Mouse (Mus musculus): Measurements from ENCODE around the gene Marcksl1. TPM values are rescaled to one million over a fixed set of nuclear protein-coding genes. Genes with fewer than 3 reads are reported as not detected.

Gene Marcksl1
- polyA plus RNA-seq (2015; fragmentation: Nextera tagmentation; extraction: Ambion mirVana): 153 and 174 TPM in 2 replicates

DNA sequence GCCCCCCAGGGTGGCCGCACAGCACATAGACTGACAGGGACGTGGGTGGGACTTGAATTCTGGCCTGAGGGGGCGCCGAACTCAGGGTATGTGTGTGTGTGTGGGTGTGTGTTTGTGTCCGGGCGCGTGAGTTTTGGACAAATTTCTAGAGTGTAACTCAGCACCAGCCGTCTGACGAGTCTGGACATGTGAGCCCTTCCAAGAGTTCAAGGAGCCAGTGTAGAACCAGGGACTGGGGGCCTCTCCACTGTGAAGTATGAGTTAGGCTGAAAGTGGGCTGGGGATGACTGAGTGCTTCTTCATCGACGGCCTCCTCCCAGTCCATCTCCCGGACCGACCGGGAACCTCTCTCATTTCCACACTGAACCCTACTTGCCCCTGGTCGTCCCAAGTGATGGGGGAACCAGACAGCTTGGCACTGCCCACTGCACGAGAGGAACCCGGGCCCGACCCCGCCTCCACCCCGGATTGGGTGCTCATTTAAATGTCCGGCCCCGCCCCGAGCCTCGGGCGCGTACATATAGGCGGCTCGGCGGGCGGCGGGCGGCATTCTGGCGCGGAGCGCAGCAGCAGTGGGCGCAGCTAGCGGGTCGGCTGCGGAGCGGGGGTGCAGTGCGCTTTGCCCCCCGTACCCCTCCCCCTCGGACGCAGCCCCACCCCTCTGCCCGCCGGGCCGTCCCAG is at the start of gene Marcksl1:
TSS of gene Marcksl1 (plus strand) at position 496 of the 682 bp plus-strand sequence.
- H3K27me3 ChIP-seq (ENCODE audit: control insufficient read depth, insufficient read depth, low read length): no peaks in the 10 kb centered on the region
- DNase-seq (ENCODE audit: low spot score) (peak; percentile 90), ATAC-seq (ENCODE audit: low FRiP score, low TSS enrichment) (peak; percentile 79)
- WGBS: 7% methylated on average over 38 of the region's 47 CpGs
- H3K9ac ChIP-seq (ENCODE audit: low read length): peak within 1 kb of the TSS; percentile 97
- H3K9me3 ChIP-seq (ENCODE audit: control insufficient read depth, low read length): no peaks in the 10 kb centered on the region
- H3K36me3 ChIP-seq (ENCODE audit: control insufficient read depth, insufficient read depth, low read length): peaks cover 4% of the 10 kb centered on the region; the same call in 1 of the 2 replicates
- peak within 1 kb of the TSS; percentile 90 for H3K27ac ChIP-seq (replicated peaks)
- peak within 1 kb of the TSS; percentile 90 for H3K4me2 ChIP-seq (replicated peaks; ENCODE audit: low read depth)
- H3K4me1 ChIP-seq (replicated peaks; ENCODE audit: control insufficient read depth, insufficient read depth): 0 out of 2 replicates have a peak, but pooled peaks cover 3% of the 10 kb centered on the region
- TF ChIP-seq EP300 (optimal IDR thresholded peaks at IDR 0.05) (no peak), CTCF (IDR thresholded peaks at IDR 0.05; ENCODE audit: low read depth) (peak; percentile 15)
- peak within 1 kb of the TSS; percentile 94 for H3K4me3 ChIP-seq (ENCODE audit: low read depth, low read length)

DNA sequence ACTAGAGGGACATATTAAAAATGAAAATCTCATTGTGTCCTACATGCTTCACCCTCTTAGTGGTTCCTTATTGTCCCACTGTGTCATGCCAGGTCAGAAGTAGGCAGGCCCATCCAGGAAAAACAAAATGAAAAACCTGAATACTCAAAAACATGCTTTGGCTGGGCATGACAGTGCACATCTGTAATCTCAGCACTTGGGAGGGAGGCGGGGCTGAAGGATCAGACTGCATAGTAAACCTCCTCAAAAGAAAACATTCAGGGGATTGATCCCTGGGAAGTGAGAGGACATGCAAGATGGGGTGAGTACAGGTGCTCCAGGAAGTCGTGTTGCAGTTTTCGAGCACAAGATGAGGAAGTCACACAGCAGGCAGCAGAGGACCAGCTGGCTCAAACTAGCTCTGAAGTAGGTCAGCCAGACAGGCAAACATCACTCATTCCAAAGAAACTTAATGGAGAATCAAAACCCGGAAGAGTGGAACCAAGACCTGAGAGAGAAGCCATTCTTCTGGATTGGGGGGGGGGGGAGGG is 49.0 kb upstream of the Marcksl1 start:
- ATAC-seq (ENCODE audit: low FRiP score, low TSS enrichment) (no peak), DNase-seq (ENCODE audit: low spot score) (no peak)
- H3K4me3 ChIP-seq (ENCODE audit: low read depth, low read length): no peak overlapping the region
- H3K36me3 ChIP-seq (ENCODE audit: control insufficient read depth, insufficient read depth, low read length): peaks cover 20% of the 10 kb centered on the region
- no peak overlapping the region for H3K27ac ChIP-seq (replicated peaks)
- no peak for TF ChIP-seq CTCF (IDR thresholded peaks at IDR 0.05; ENCODE audit: low read depth)
- TF ChIP-seq EP300 (optimal IDR thresholded peaks at IDR 0.05): no peak
- 66% methylated on average over 4 of the region's 4 CpGs for WGBS
- no peaks in the 10 kb centered on the region for H3K9me3 ChIP-seq (ENCODE audit: control insufficient read depth, low read length)
- H3K4me2 ChIP-seq (replicated peaks; ENCODE audit: low read depth): no peak overlapping the region
- no peaks in the 10 kb centered on the region for H3K27me3 ChIP-seq (ENCODE audit: control insufficient read depth, insufficient read depth, low read length)
- H3K4me1 ChIP-seq (replicated peaks; ENCODE audit: control insufficient read depth, insufficient read depth): peaks cover 3% of the 10 kb centered on the region; the same call in 1 of the 2 replicates
- H3K9ac ChIP-seq (ENCODE audit: low read length): no peak overlapping the region

DNA sequence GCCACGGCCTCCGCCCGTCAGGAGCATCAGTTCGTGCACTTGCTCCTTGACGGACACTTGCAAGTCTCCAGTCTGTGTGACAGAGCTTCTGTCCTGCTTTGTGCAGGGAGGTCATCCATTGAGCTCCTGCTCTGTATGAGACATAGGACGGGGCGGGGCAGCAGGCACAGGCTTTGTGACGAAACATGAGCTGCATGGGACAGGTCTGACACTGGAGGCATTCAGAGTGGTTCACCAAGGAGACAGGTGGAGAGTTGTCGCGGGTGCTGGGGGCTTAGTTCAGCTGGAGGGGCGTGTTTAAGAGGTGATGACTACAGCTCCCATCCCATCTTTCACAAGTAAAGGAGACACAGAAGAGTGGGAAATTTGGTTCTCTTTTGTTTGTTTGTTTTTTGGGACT is 37.3 kb upstream of the Marcksl1 start:
- H3K27me3 ChIP-seq (ENCODE audit: control insufficient read depth, insufficient read depth, low read length): no peaks in the 10 kb centered on the region
- DNase-seq (ENCODE audit: low spot score) (no peak), ATAC-seq (ENCODE audit: low FRiP score, low TSS enrichment) (no peak)
- H3K36me3 ChIP-seq (ENCODE audit: control insufficient read depth, insufficient read depth, low read length): peaks cover 33% of the 10 kb centered on the region
- no peak overlapping the region for H3K4me2 ChIP-seq (replicated peaks; ENCODE audit: low read depth)
- no peak overlapping the region for H3K27ac ChIP-seq (replicated peaks)
- H3K9ac ChIP-seq (ENCODE audit: low read length): no peak overlapping the region
- H3K4me1 ChIP-seq (replicated peaks; ENCODE audit: control insufficient read depth, insufficient read depth): no peaks in the 10 kb centered on the region
- TF ChIP-seq CTCF (IDR thresholded peaks at IDR 0.05; ENCODE audit: low read depth) (no peak), EP300 (optimal IDR thresholded peaks at IDR 0.05) (no peak)
- no peak overlapping the region for H3K4me3 ChIP-seq (ENCODE audit: low read depth, low read length)
- no peaks in the 10 kb centered on the region for H3K9me3 ChIP-seq (ENCODE audit: control insufficient read depth, low read length)
- 91% methylated on average over 11 of the region's 11 CpGs for whole genome bisulfite sequencing

DNA sequence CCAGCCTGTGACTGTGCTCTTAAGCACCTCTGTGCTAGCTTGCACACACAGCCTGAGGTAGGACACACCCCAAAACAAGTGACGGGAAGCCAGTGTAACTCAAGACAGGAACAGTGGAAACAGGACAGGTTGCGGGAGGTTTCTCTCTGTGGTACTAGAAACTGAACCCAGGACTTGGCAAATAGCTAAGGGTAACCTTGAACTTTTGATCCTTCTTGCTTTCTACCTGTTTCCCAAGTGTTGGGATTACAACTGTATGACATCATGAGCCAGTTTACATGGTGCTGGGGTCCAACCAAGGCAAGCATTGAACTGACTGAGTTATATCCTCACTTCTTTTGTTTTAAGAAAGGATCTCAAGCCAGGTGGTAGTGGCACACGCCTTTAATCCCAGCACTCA is 33.5 kb upstream of the Marcksl1 start:
- Histone ChIP-seq H3K36me3 (ENCODE audit: control insufficient read depth, insufficient read depth, low read length) (peaks cover 17% of the 10 kb centered on the region), H3K9me3 (ENCODE audit: control insufficient read depth, low read length) (no peaks in the 10 kb centered on the region), H3K4me1 (replicated peaks; ENCODE audit: control insufficient read depth, insufficient read depth) (no peaks in the 10 kb centered on the region), H3K4me3 (ENCODE audit: low read depth, low read length) (no peak overlapping the region), H3K27ac (replicated peaks) (no peak overlapping the region), H3K9ac (ENCODE audit: low read length) (no peak overlapping the region), H3K27me3 (ENCODE audit: control insufficient read depth, insufficient read depth, low read length) (no peaks in the 10 kb centered on the region), H3K4me2 (replicated peaks; ENCODE audit: low read depth) (no peak overlapping the region)
- ATAC-seq (ENCODE audit: low FRiP score, low TSS enrichment) (no peak), DNase-seq (ENCODE audit: low spot score) (no peak)
- TF ChIP-seq CTCF (IDR thresholded peaks at IDR 0.05; ENCODE audit: low read depth) (no peak), EP300 (optimal IDR thresholded peaks at IDR 0.05) (no peak)
- WGBS: 82% methylated on average over 3 of the region's 3 CpGs

DNA sequence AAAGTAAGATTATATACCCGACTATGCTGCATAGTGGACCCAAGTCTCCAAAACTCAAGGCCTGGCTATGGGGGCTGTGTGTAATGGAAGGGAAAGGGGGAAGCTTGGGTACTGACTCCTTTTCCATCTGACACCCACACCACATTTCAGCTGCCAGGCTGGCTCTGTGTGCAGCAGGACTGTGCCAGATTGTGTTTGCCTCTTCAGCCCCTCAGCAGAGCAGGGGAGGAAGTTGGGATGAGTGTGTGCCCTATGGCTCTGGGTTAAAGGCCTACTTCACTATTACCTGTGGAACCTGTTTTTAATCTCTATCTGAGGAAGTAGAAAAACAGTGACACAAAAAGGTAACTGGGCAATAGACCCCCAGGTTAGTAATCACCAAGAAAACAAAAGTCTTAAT is 32.3 kb upstream of the Marcksl1 start:
- TF ChIP-seq EP300 (optimal IDR thresholded peaks at IDR 0.05) (no peak), CTCF (IDR thresholded peaks at IDR 0.05; ENCODE audit: low read depth) (no peak)
- Histone ChIP-seq H3K4me1 (replicated peaks; ENCODE audit: control insufficient read depth, insufficient read depth) (no peaks in the 10 kb centered on the region), H3K36me3 (ENCODE audit: control insufficient read depth, insufficient read depth, low read length) (peaks cover 19% of the 10 kb centered on the region; the same call in 1 of the 2 replicates), H3K27me3 (ENCODE audit: control insufficient read depth, insufficient read depth, low read length) (no peaks in the 10 kb centered on the region), H3K9ac (ENCODE audit: low read length) (no peak overlapping the region), H3K4me2 (replicated peaks; ENCODE audit: low read depth) (no peak overlapping the region), H3K4me3 (ENCODE audit: low read depth, low read length) (no peak overlapping the region), H3K27ac (replicated peaks) (peak overlapping the region; percentile 58), H3K9me3 (ENCODE audit: control insufficient read depth, low read length) (no peaks in the 10 kb centered on the region)
- WGBS: 86% methylated on average over 1 of the region's 1 CpGs
- DNase-seq (ENCODE audit: low spot score) (no peak), ATAC-seq (ENCODE audit: low FRiP score, low TSS enrichment) (peak; percentile 81)

All from stomach, postnatal 0 days (tissue).